Mouse (Mus musculus) bone marrow macrophage, adult 2 months (primary cell): ENCODE measurements around the gene Zfp414.

ENCODE experiments used
- CTCF ChIP-seq: IDR thresholded peaks from 2 replicates; pipeline ENCODE4 v1.5.1; 2012; ENCODE audit warnings: low read depth, mild to moderate bottlenecking, low read length, moderate library complexity
- POLR2A ChIP-seq: IDR thresholded peaks from 2 replicates; pipeline ENCODE4 v1.6.1; 2012; ENCODE audit warnings: mild to moderate bottlenecking, low read depth, low read length, borderline replicate concordance

- TF ChIP-seq CTCF: no peak
- no peak for TF ChIP-seq POLR2A
Measured at GRCm38 (mm10) chr17:33597271-33597670, 31.6 kb upstream of the Zfp414 start.
